Mouse (Mus musculus): ENCODE results near the gene Prps2.

DNA sequence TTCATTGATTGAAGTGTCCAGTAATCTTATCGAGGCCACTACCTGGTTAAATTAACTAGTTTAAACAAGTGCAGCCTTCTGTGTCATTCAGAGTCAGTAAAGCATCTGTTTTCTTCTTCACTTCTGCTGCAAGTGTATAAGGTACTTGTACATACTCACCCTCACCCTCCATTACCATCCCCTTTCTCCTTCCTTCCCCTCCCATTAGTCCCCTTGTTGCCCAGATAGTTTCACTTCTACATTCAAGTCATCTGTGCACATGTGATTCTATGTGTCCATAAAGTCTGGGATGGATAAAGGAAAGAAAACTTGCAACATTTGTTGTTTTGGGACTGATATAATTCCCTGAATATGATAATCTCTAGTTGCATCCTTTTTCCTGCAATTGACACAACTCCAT, 48.0 kb downstream of the Prps2 start:
- TF ChIP-seq POLR2A (IDR thresholded peaks at IDR 0.05; ENCODE audit: insufficient read depth, low read depth, low read length) (no peak), CTCF (IDR thresholded peaks at IDR 0.05; ENCODE audit: insufficient read depth, low read depth, low read length) (no peak)
